Mouse (Mus musculus) olfactory bulb, adult 2 months (tissue): Measurements from ENCODE around the gene Plb1. TPM values are rescaled to one million over a fixed set of nuclear protein-coding genes. Genes with fewer than 3 reads are reported as not detected.

Experiments
- H3K27ac ChIP-seq: fragments of 200-500 bp; 2 replicates; pipeline ENCODE4 v1.5.1; 2012; ENCODE audit warnings: low read depth, low read length; ENCODE audit not compliant: insufficient read depth
- H3K4me1 ChIP-seq: fragments of 200-500 bp; 2 replicates; pipeline ENCODE4 v1.6.1; 2012; ENCODE audit warnings: low read length; ENCODE audit not compliant: control insufficient read depth, insufficient read depth
- H3K4me3 ChIP-seq: fragments of 200-500 bp; 2 replicates; pipeline ENCODE4 v1.5.1; 2012; ENCODE audit warnings: mild to moderate bottlenecking, low read depth, low read length, moderate library complexity; ENCODE audit not compliant: insufficient read depth
- CTCF ChIP-seq: fragments of 200-500 bp; IDR thresholded peaks from 2 replicates; pipeline ENCODE4 v1.5.1; 2012; ENCODE audit warnings: low read depth, mild to moderate bottlenecking, low read length, moderate library complexity; ENCODE audit not compliant: insufficient read depth
- POLR2A ChIP-seq: fragments of 200-500 bp; IDR thresholded peaks from 2 replicates; pipeline ENCODE4 v1.6.1; 2012; ENCODE audit warnings: mild to moderate bottlenecking, low read depth, low read length, moderate library complexity; ENCODE audit not compliant: insufficient read depth
- WGBS: fragments of 180-500 bp; shearing (Covaris S2); methylation state at CpG from one replicate; pipeline ENCODE4 v1.1.7; 2018; 5-methylcytosine and 5-hydroxymethylcytosine counted together
- polyA plus RNA-seq: library from polyadenylated mRNA; stranded (reverse); fragments of >200 nt; gene quantifications from 2 replicates; pipeline ENCODE4 v1.2.4, GENCODE M21; 2012; ENCODE audit warnings: low replicate concordance; ENCODE audit not compliant: missing spikeins, insufficient read depth, insufficient read length

Plb1 gene
- polyA plus RNA-seq, 1 experiment = not detected

GRCm38 (mm10) chr5:32410954-32411688 lies 178.6 kb downstream of the Plb1 start:
- WGBS = 94% methylated on average over 3 of the region's 3 CpGs
- no peak for TF ChIP-seq CTCF
- no peak for TF ChIP-seq POLR2A
- no peak overlapping the region for H3K4me3 ChIP-seq
- H3K4me1 ChIP-seq = peaks cover 2% of the 10 kb centered on the region
- H3K27ac ChIP-seq = no peak overlapping the region

DNA sequence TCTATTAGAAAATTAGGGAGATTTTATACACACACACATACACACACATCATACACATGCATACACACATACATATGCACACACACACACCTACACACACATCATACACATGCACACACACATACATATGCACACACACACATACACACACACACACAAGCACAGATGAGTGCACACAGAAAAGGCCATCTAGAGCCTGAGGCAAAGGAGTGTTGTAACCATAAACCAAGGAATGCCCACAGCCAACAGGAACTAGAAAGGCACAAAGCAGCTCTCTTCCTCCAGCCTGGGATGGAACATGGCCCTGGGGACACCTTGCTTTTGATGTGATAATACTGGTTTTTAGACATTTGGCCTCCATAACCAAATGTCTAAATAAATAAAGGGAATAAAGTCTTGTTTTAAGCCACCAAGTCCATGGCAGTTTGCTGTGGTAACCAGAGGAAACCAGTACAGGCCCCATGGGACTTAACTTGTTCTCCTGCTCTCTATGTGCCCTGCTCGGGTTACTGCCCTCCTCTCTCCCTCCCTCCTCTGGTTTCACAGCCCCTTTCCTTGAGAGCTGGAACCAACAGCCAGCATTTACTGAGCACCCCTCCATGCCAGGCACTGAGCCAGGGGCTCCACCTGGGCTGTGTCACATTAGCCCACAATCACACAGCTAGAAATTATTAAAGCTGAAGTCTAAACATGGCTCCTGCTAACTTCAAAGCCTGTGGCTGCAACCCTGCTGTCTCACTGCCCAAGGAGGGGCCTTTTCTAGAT lies 179.9 kb downstream of the Plb1 start:
- Histone ChIP-seq H3K27ac (no peak overlapping the region), H3K4me1 (peaks cover 2% of the 10 kb centered on the region), H3K4me3 (no peak overlapping the region)
- TF ChIP-seq POLR2A = no peak
- no peak for TF ChIP-seq CTCF
- 68% methylated on average over 1 of the region's 1 CpGs for WGBS

DNA sequence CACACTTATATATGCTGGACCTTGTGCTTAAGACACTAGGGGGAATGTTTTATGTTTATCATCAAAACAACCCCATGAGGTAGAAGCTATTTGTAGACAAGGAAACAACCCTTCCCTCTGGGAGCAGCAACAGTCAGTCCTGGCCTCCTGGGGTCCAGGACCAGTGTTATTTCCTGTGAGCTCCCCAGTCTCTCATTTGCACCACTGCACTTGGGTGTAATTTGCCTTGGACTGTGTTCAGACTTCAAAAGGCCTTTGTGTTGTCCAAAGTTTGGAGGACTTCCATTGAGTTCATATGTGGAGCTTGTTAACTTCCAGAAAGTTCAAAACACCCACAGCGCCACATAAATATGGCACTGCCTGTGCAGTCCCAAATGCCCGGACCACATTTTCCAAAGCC lies 180.6 kb downstream of the Plb1 start:
- Histone ChIP-seq H3K4me1 (peaks cover 2% of the 10 kb centered on the region), H3K4me3 (no peak overlapping the region), H3K27ac (no peak overlapping the region)
- no peak for TF ChIP-seq CTCF
- TF ChIP-seq POLR2A = no peak
- WGBS = 55% methylated on average over 2 of the region's 2 CpGs

- Histone ChIP-seq H3K27ac (no peak overlapping the region), H3K4me3 (no peak overlapping the region), H3K4me1 (peaks cover 2% of the 10 kb centered on the region)
- 74% methylated on average over 2 of the region's 2 CpGs for WGBS
- no peak for TF ChIP-seq CTCF
- no peak for TF ChIP-seq POLR2A
These were observed 181.1 kb downstream of the Plb1 start for GRCm38 (mm10) chr5:32413569-32413968.

GRCm38 (mm10) chr5:32414461-32414985 lies 182.0 kb downstream of the Plb1 start:
- 86% methylated on average over 5 of the region's 5 CpGs for WGBS
- peaks cover 2% of the 10 kb centered on the region for H3K4me1 ChIP-seq

GRCm38 (mm10) chr5:32415554-32415953 lies 183.0 kb downstream of the Plb1 start:
- H3K4me3 ChIP-seq = no peak overlapping the region
- H3K27ac ChIP-seq = no peak overlapping the region
- 96% methylated on average over 6 of the region's 6 CpGs for WGBS
- peaks cover 2% of the 10 kb centered on the region for H3K4me1 ChIP-seq
- TF ChIP-seq CTCF = no peak
- TF ChIP-seq POLR2A = no peak

More at GRCm38 (mm10) chr5:32414461-32414985, 182.0 kb downstream of the Plb1 start:
- no peak overlapping the region for H3K4me3 ChIP-seq
- H3K27ac ChIP-seq = no peak overlapping the region
- TF ChIP-seq POLR2A = no peak
- TF ChIP-seq CTCF = no peak

Other genes starting within 250 kb of the Plb1 start
- not detected in 2 replicates for gene Fosl2, start 96.9 kb upstream of the Plb1 start, polyA plus RNA-seq
- 609 TPM in 1 of 2 replicates, not detected in the other for gene Ppp1cb, start 226.1 kb downstream of the Plb1 start, polyA plus RNA-seq